Mouse (Mus musculus) cerebellum, adult (tissue): ENCODE measurements around the gene Tcp11.

Experiments
- ATAC-seq: cut with Nextera tagmentation; 2 replicates; pipeline ENCODE4 v1.9.2; 2017; ENCODE audit warnings: mild to moderate bottlenecking, moderate library complexity, mixed read lengths; ENCODE audit not compliant: insufficient number of reproducible peaks, low FRiP score, low TSS enrichment

The Tcp11 gene

GRCm38 (mm10) chr17:28047017-28047416 is 33.4 kb downstream of the Tcp11 start:
- no peak for ATAC-seq

- ATAC-seq = peak; percentile 64; the same call in 1 of the 2 replicates
These were observed 38.1 kb downstream of the Tcp11 start for GRCm38 (mm10) chr17:28042299-28042771.

DNA sequence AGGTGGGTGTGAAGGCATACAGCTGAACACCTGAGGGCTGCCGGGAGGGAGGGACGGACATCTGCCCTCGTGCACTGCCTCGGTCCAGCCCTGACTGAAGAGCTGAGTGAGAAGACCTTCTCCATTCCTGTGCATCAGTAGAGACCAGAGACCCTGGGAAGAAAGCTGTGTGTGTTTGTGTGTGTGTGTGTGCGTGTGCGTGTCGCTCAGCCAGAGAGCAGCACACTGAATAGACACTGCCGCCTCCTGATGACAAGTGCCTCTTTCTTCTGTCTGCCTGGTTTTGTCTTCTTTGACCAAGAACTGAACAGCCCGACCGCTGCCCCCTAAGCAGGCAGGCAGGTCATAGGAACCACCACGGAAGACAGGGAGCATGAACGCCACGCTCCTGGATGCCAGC is 39.1 kb downstream of the Tcp11 start:
- no peak for ATAC-seq

DNA sequence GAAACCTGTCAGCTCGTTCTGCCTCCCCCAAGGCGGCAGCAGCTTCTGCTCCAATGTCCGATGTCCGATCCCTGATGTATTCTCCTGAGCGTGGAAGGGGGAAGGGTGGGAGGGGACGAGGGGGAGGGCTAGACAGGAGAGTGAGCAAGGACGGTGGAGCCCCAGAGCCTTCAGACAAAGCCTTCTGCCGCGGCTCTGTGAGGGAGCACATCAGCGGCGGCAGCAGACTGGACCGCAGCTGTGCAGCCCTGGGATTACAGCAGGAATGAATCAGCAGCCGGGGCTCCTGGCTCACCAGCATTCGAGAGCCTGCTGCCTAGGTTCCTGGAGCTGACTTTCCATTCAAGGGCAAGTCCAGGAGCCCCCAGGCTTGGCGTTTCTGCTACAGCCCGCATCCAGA is 39.8 kb downstream of the Tcp11 start:
- ATAC-seq = no peak

GRCm38 (mm10) chr17:28036813-28037756 is 43.4 kb downstream of the Tcp11 start:
- ATAC-seq = no peak

GRCm38 (mm10) chr17:28034986-28035385 is 45.5 kb downstream of the Tcp11 start:
- ATAC-seq = no peak

GRCm38 (mm10) chr17:28033046-28033580 is 47.3 kb downstream of the Tcp11 start:
- no peak for ATAC-seq

DNA sequence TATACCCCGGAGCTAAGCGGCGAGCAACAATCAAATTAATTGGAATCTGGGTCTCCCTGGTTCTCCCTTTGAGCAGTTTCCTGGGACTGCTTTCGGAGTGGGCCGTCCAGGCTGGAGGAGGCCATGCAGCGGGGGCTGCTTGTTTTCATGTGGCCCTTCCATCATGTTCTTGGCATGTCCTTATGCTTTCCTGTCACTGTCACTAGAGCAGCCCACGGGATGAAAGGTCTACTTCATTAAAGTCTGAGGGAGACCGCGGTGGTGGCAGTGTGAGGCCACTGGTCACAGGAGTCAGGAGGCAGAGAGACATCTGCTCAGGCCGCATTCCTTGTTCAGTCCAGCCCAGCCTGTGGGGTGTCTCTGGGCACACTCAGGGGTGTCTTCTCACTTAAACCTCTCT is 48.2 kb downstream of the Tcp11 start:
- no peak for ATAC-seq

GRCm38 (mm10) chr17:28031281-28031941 is 49.0 kb downstream of the Tcp11 start:
- ATAC-seq = no peak

DNA sequence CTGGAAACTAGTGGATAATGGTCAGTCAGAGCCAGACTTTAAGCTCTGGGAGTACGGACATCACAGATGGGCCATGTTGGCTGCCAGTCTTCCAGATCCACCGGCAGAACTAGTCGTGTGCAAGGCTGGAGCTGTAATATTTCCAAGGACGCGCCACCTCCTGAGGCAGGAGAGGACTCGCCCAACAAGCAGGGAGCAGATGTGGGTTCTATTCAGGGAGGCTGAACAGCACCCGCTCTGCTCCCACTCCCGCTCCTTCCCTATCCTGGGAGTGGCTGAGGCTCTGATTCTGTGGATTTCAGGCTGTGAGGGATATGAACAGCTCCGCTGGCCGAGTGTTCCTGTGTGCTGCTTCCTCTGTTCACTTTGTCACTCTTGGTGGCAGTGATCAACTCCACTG is 50.0 kb downstream of the Tcp11 start:
- ATAC-seq = no peak

DNA sequence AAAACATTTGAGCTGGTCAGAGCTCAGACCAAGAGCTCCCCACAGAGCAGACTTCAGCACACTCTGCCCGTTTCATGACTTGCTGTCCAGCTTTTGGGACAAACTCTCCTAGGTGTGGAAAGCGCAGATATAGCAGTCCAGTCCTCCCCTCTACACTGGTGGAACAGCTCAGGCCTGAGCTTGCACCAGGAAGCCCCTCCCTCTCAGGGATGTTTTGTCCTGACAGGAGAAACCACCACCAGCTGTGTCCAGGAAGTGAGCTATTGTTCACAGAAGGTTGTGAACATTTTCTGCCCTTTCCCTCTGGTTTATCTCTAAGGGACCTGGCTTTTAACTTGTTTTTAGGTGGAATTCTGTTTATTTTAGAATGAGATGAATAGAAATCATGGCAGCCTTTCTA is 51.1 kb downstream of the Tcp11 start:
- ATAC-seq = no peak

- ATAC-seq = no peak
These were observed 52.2 kb downstream of the Tcp11 start for GRCm38 (mm10) chr17:28028236-28028635.

GRCm38 (mm10) chr17:28027197-28027596 is 53.2 kb downstream of the Tcp11 start:
- no peak for ATAC-seq

GRCm38 (mm10) chr17:28026111-28026872 is 54.1 kb downstream of the Tcp11 start:
- ATAC-seq = no peak

GRCm38 (mm10) chr17:28025541-28025961 is 54.9 kb downstream of the Tcp11 start:
- ATAC-seq = no peak

DNA sequence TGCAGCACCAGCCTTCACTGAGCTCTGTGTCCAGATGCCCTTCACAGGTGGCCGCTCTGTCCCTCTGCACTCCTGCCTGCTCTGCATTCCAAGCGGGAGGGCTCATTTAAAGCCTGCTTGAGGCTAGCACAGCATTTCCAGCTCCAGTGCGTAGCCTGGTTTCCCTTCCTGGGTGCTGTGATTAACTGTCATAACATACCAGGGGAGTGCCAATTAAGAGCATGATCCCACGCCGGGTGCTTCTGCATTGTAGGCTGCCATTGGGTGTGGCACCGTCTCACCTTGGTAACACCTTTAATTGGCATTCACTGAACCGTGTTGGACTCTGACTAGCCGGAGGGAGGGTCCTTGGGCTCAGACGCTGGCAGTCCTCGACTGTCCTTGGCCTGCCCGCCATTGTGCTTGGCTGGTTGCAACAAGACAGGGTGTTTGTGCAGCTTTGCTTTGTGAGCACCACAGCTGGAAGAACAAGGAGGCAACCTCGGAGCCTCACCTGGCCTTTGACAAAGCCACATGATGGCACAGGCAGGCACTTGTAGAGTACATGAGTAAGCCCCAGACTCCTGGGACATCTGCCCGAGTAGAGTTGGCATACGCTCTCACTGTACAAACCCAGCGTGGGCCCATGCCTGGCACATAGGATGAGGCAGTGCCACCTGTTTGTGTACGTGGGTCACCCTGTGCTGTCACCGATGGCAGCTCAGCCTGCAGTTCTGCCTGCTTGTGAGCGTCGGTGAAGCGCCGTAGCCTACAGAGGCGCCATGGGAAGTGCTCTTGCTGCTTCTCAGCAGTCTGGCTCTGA is 57.4 kb downstream of the Tcp11 start:
- ATAC-seq = no peak

- ATAC-seq = no peak
These were observed 58.5 kb downstream of the Tcp11 start for GRCm38 (mm10) chr17:28021911-28022310.

- no peak for ATAC-seq
These were observed 60.4 kb downstream of the Tcp11 start for GRCm38 (mm10) chr17:28019785-28020696.

DNA sequence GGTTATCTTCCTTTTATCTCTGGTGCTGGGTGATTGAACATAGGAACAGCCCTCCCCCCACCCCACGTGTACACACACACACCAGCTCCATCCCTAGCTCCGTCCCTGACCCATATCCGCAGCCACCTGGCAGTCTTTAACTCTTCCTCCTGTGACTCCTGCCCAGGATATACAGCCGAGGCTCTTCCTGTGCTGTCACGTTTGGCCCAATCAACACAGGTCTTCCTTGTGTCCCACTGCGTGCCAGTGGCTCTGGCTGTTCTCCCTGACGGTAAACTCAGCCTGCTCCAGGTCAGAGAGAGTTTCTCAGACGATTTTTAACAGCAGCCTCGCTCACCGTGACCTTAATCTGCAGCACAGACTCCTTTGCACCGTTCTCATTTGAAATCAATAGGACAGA is 61.7 kb downstream of the Tcp11 start:
- no peak for ATAC-seq
